Mouse (Mus musculus) neural tube, embryonic 14.5 days (tissue): ENCODE measurements around the gene Ttc34. TPM values are rescaled to one million over a fixed set of nuclear protein-coding genes. Genes with fewer than 3 reads are reported as not detected.

Source experiments
- ATAC-seq: fragments of 200-750 bp; cut with Nextera tagmentation; 2 replicates; pipeline ENCODE4 v1.8.0; 2017; ENCODE audit warnings: low read depth, mild to moderate bottlenecking, moderate TSS enrichment, moderate library complexity
- H3K27ac ChIP-seq: fragments of 300-500 bp; sonication (generic); 2 replicates; pipeline ENCODE4 v1.5.1; 2014; ENCODE audit warnings: low read depth, mild to moderate bottlenecking, control low read depth, low read length, moderate library complexity, mixed read lengths
- H3K27me3 ChIP-seq: fragments of 300-500 bp; sonication (generic); 2 replicates; pipeline ENCODE4 v1.6.1; 2014; ENCODE audit warnings: low read length; ENCODE audit not compliant: control insufficient read depth, insufficient read depth
- H3K36me3 ChIP-seq: fragments of 300-500 bp; sonication (generic); 2 replicates; pipeline ENCODE4 v1.6.1; 2014; ENCODE audit warnings: low read length, mixed read lengths; ENCODE audit not compliant: control insufficient read depth, insufficient read depth
- H3K4me1 ChIP-seq: fragments of 300-500 bp; sonication (generic); 2 replicates; pipeline ENCODE4 v1.6.1; 2014; ENCODE audit warnings: low read length; ENCODE audit not compliant: control insufficient read depth, insufficient read depth
- H3K4me2 ChIP-seq: fragments of 300-500 bp; sonication (generic); 2 replicates; pipeline ENCODE4 v1.6.1; 2014; ENCODE audit warnings: mild to moderate bottlenecking, low read depth, low read length, control low read depth
- H3K4me3 ChIP-seq: fragments of 300-500 bp; sonication (generic); 2 replicates; pipeline ENCODE4 v1.5.1; 2014; ENCODE audit warnings: low read depth, low read length, control low read depth, mixed read lengths
- H3K9ac ChIP-seq: fragments of 300-500 bp; sonication (generic); replicated peaks from 2 replicates; pipeline ENCODE4 v1.6.1; 2014; ENCODE audit warnings: low read depth, mild to moderate bottlenecking, control low read depth, low read length, mixed read lengths
- H3K9me3 ChIP-seq: fragments of 300-500 bp; sonication (generic); 2 replicates; pipeline ENCODE4 v1.6.1; 2016; ENCODE audit warnings: low read length; ENCODE audit not compliant: control insufficient read depth
- WGBS: fragments of 180-500 bp; shearing (Covaris S2); extraction: QIAGEN DNeasy Blood & Tissue Kit; methylation state at CpG from one replicate; pipeline ENCODE4 v1.1.7; 2014; 5-methylcytosine and 5-hydroxymethylcytosine counted together
- polyA plus RNA-seq: library from polyadenylated mRNA; unstranded; fragments of >200 nt; fragmentation: Nextera tagmentation; extraction: Ambion mirVana; gene quantifications from 2 replicates; pipeline ENCODE4 v1.2.1, GENCODE M21; 2014

The Ttc34 gene
- polyA plus RNA-seq, 1 experiment from 2014 or later = 1.1 TPM

DNA sequence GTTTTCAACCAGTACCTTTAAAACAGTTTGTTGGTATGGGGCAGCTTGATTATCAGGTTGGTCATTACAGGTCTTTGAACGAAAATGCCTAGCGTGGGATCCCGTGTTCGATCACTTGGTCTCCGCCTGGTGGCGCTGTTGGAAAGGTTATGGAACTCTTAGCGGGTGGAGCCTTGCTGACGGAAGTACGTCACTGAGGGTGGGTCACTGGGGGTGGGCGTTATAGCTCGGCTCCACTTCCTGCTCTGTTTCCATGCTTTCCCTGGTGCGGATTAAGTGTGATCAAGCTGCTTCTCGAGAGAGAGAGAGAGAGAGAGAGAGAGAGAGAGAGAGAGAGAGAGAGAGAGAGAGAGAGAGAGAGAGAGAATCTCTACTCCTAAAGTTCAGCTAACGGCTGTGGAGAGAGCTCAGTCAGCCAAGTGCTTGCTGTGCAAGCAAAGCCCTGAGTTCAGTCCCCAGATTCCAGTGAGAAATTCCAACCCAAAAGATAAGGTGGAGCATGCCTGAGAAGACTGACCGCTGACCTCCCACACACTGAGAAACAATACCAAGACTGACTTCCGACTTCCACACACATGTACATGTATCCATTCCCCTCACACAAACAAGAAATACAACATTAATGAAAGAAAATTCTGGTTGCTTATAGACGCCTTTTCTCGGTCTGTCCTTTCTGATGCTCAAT, 40.7 kb downstream of the Ttc34 start:
- Histone ChIP-seq H3K9me3 (no peaks in the 10 kb centered on the region), H3K9ac (no peak overlapping the region; the same call in 1 of the 2 replicates), H3K4me2 (peak overlapping the region; percentile 48), H3K4me1 (0 out of 2 replicates have a peak, but pooled peaks cover 5% of the 10 kb centered on the region), H3K27ac (peak overlapping the region; percentile 45; the same call in 1 of the 2 replicates), H3K36me3 (no peaks in the 10 kb centered on the region), H3K27me3 (no peaks in the 10 kb centered on the region), H3K4me3 (peak overlapping the region; percentile 18; the same call in 1 of the 2 replicates)
- peak; percentile 97 for ATAC-seq
- WGBS = 12% methylated on average over 18 of the region's 18 CpGs

DNA sequence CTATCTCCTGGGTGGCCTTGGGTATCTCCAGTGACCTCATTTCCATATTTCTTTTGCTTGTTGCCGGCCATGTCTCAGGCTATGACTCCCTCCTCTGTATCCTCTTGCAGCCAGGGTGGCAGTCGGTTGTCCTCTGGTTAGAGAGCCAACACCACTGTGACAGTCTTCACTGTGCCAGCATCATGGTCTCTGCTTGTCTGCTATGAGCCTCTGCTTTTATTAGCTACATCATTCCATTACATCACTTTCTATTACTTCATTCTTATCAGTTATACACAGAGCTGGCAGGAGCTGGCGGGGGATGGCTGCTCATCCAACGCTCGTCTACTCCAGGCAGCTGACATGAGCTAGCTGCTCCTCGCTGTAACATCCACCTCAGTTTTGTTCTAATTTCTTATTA, 43.5 kb downstream of the Ttc34 start:
- Histone ChIP-seq H3K27ac (no peak overlapping the region), H3K9me3 (no peaks in the 10 kb centered on the region), H3K4me2 (no peak overlapping the region), H3K27me3 (no peaks in the 10 kb centered on the region), H3K36me3 (no peaks in the 10 kb centered on the region), H3K4me1 (0 out of 2 replicates have a peak, but pooled peaks cover 5% of the 10 kb centered on the region), H3K4me3 (no peak overlapping the region), H3K9ac (no peak overlapping the region)
- WGBS = 89% methylated on average over 6 of the region's 6 CpGs
- ATAC-seq = no peak

DNA sequence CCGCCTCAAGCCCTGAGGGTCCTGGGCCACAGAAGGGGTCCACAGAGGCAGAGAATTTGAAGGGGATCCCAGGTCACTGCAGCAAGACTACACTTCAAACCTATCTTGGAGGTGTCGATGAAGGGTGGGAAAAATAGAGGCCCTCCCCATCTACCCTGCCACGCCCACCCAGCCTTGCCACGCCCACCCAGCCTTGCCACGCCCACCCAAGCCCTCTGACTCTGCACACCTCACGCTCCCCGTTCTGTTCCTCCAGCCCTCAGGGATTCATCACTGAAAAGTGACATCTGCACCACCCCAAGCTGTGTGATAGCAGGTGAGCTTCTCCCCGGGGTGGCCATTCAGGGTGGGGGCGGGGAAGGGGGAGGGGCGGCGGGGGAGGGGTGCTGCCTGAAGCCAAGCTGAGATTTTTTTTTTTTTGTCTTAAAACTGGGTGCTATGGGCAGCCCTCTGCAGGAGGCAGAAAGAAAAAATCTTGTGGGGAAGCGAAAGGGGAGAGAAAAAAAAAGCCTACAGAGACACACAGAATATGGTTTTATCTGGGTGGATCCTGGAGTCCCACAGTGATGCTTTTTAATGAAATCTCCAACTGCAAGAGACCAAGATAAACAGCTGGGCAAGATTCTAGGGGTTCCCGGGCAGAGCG, 44.9 kb downstream of the Ttc34 start:
- Histone ChIP-seq H3K4me1 (0 out of 2 replicates have a peak, but pooled peaks cover 5% of the 10 kb centered on the region), H3K36me3 (no peaks in the 10 kb centered on the region), H3K9me3 (no peaks in the 10 kb centered on the region), H3K4me2 (no peak overlapping the region), H3K4me3 (no peak overlapping the region), H3K27me3 (no peaks in the 10 kb centered on the region), H3K9ac (no peak overlapping the region), H3K27ac (no peak overlapping the region)
- ATAC-seq = no peak
- WGBS = 32% methylated on average over 14 of the region's 14 CpGs

DNA sequence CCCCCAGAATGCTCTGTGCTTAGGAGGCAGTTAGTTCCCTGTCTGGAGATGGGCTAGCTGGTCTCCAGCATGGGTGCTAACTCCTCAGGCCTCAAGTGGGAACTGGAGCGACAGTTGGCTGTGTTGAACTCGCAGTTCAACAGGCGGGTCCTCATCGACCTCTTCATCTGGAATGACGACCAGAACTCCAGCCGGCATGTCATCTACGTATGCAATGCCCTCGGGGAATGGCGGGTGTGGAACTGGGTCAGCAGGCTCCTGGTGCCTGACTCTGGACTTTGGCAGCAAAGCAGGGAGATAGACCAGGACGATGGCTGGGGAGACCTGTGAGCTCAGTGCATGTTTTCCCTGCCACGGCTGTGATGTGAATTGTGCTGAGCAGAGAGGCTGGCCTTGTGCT, 48.2 kb downstream of the Ttc34 start:
- Histone ChIP-seq H3K27ac (no peak overlapping the region), H3K4me2 (no peak overlapping the region), H3K9me3 (no peaks in the 10 kb centered on the region), H3K4me1 (no peaks in the 10 kb centered on the region), H3K9ac (no peak overlapping the region), H3K27me3 (no peaks in the 10 kb centered on the region), H3K4me3 (no peak overlapping the region), H3K36me3 (no peaks in the 10 kb centered on the region)
- no peak for ATAC-seq
- 85% methylated on average over 11 of the region's 11 CpGs for WGBS

DNA sequence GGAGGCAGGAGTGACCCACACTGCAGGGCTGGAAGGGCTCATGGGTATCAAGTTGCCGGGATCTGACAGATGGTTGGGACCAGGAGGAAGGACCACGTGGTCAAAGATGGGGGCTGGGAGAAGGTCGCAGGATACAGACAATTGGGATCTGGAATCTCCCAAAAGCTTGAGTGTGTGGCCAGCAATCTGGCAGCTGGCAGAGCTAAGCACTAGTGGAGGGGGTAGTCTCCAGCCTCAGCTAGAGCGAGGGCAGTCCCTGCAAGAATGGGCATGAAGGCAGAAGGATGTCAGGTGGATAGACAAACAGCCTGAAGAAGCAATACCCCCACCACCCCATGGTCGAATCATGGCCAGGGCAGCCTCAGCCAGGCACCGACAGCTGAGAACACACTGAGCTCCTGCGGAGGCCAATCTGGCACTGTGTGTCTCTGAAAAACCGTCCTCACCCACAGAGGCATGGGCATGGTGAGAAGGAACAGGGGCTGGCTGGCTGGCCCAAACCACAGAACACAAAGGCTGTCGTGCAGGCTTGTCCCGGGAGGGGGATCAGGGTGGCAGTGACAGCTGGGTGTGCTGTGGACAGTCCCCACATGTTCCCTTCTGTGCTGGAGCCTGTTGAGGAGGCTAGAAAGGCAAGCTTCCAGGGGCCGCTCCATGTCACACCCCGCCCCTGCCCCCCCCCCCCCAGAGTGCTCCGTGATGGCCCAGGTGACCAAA, 49.8 kb downstream of the Ttc34 start:
- Histone ChIP-seq H3K27ac (no peak overlapping the region), H3K36me3 (no peaks in the 10 kb centered on the region), H3K4me2 (no peak overlapping the region), H3K9ac (no peak overlapping the region), H3K4me1 (no peaks in the 10 kb centered on the region), H3K9me3 (no peaks in the 10 kb centered on the region), H3K27me3 (no peaks in the 10 kb centered on the region), H3K4me3 (no peak overlapping the region)
- no peak for ATAC-seq
- 65% methylated on average over 13 of the region's 13 CpGs for WGBS

DNA sequence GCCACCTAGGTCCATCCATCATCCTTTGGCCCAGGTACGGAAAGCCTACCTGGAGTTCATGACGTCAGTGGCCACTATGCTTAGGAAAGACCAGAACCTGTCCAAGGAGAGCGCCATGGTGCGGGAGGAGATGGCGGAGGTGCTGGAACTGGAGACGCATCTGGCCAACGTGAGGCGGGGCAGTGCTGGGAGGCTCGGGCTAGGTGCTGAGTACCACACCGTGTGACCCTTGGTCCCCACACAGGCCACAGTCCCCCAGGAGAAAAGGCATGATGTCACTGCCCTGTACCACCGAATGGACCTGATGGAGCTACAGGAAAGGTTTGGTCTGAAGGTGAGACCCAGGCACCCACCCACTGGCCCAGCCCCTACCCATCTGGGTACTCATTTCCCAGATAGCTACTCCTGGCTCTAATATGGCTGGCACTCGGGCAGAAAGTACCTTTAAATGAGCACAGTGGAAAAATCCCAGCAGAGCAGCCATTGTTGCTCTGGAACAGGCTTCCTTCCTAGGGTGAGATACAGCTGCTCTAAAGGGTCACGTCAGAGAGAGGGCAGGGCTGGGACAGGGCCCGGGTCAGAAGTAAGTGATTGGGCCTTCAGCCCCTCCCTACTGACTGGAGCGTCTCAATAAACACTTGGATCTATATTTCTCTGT, 50.5 kb downstream of the Ttc34 start:
- no peak overlapping the region for H3K27ac ChIP-seq
- no peaks in the 10 kb centered on the region for H3K9me3 ChIP-seq
- H3K4me2 ChIP-seq = no peak overlapping the region
- H3K4me3 ChIP-seq = no peak overlapping the region
- ATAC-seq = no peak
- no peaks in the 10 kb centered on the region for H3K4me1 ChIP-seq
- H3K27me3 ChIP-seq = no peaks in the 10 kb centered on the region
- H3K36me3 ChIP-seq = no peaks in the 10 kb centered on the region
- H3K9ac ChIP-seq = no peak overlapping the region
- WGBS = 81% methylated on average over 15 of the region's 15 CpGs

DNA sequence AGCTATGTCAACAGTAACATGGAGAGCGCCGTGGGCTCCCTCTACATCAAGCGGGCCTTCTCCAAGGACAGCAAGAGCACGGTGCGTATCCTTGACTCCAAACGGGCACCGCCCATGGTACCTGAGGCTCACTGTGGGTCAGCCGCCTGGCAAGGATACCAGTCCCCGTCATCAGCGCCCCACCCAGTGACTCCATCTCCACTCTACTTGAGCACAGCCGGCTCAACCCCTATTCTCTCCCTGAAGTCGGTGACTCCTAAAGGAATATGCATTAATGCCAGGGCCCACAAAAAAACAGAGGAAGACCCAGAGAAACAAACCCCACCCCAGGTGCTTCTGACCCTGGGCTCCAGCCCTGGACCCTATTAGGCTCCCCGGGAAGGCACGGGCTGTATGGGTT, 53.6 kb downstream of the Ttc34 start:
- no peak overlapping the region for H3K4me2 ChIP-seq
- H3K36me3 ChIP-seq = no peaks in the 10 kb centered on the region
- no peak for ATAC-seq
- H3K9me3 ChIP-seq = no peaks in the 10 kb centered on the region
- 90% methylated on average over 14 of the region's 14 CpGs for WGBS
- no peak overlapping the region for H3K27ac ChIP-seq
- no peaks in the 10 kb centered on the region for H3K27me3 ChIP-seq
- no peak overlapping the region for H3K4me3 ChIP-seq
- no peaks in the 10 kb centered on the region for H3K4me1 ChIP-seq
- no peak overlapping the region for H3K9ac ChIP-seq

DNA sequence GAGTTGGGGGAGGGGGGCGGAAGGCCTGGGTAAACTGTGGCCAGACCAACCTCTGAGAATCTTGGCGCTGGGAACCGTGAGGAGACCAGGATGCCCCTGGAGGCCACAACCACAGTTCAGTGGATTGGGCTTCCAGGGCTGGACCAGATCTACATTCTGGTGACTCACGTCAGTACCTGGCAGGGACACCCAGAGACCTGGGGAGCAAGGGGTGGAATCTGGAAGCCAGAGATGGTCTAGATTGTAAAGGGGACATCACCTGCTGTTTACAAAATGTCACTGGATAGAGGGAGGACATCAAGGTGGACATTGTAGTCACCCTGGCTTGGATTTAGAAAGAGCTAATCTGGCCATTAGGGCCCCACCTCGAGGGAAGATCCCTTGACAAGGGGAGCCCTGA, 58.3 kb downstream of the Ttc34 start:
- no peaks in the 10 kb centered on the region for H3K9me3 ChIP-seq
- no peak for ATAC-seq
- H3K4me1 ChIP-seq = peaks cover 16% of the 10 kb centered on the region
- no peaks in the 10 kb centered on the region for H3K27me3 ChIP-seq
- no peak overlapping the region for H3K4me2 ChIP-seq
- H3K9ac ChIP-seq = no peak overlapping the region
- no peak overlapping the region for H3K27ac ChIP-seq
- WGBS = 82% methylated on average over 5 of the region's 5 CpGs
- no peaks in the 10 kb centered on the region for H3K36me3 ChIP-seq
- H3K4me3 ChIP-seq = no peak overlapping the region
